Mouse (Mus musculus) left cerebral cortex, adult 18-20 months (tissue): Measurements from ENCODE around the gene Pip4k2a. TPM values are rescaled to one million over a fixed set of nuclear protein-coding genes. Genes with fewer than 3 reads are reported as not detected.

Experiments
- DNase-seq, 2 experiments: peaks; one replicate each; pipeline ENCODE4 v3.0.0; 2021 to 2022; ENCODE audit warnings: low spot score in 2 of 2, mixed read lengths in 1 of 2
- total RNA-seq, 2 experiments: library from RNA; stranded (reverse); gene quantifications; 2 replicates each; pipeline ENCODE4 v1.2.3; 2021

The Pip4k2a gene
- total RNA-seq, 2 experiments from 2014 or later, result 55.5 to 56.2 TPM

- DNase-seq, result no peak
These were observed 14.4 kb downstream of the Pip4k2a start for GRCm38 (mm10) chr2:18983546-18983945.

- no peak for DNase-seq
These were observed 15.3 kb downstream of the Pip4k2a start for GRCm38 (mm10) chr2:18982581-18982980.

- no peak for DNase-seq
These were observed 18.3 kb downstream of the Pip4k2a start for GRCm38 (mm10) chr2:18979675-18980074.

GRCm38 (mm10) chr2:18979046-18979445 lies 18.9 kb downstream of the Pip4k2a start:
- no peak for DNase-seq

GRCm38 (mm10) chr2:18977201-18977805 lies 20.6 kb downstream of the Pip4k2a start:
- no peak for DNase-seq

GRCm38 (mm10) chr2:18976175-18976574 lies 21.8 kb downstream of the Pip4k2a start:
- no peak for DNase-seq

- no peak for DNase-seq
These were observed 22.9 kb downstream of the Pip4k2a start for GRCm38 (mm10) chr2:18974882-18975645.

- DNase-seq, result no peak
These were observed 26.4 kb downstream of the Pip4k2a start for GRCm38 (mm10) chr2:18971564-18971963.

- no peak for DNase-seq
These were observed 27.5 kb downstream of the Pip4k2a start for GRCm38 (mm10) chr2:18970461-18970860.

GRCm38 (mm10) chr2:18969066-18969681 lies 28.8 kb downstream of the Pip4k2a start:
- DNase-seq, result no peak

GRCm38 (mm10) chr2:18967451-18968063 lies 30.4 kb downstream of the Pip4k2a start:
- DNase-seq, result no peak

- no peak for DNase-seq
These were observed 31.4 kb downstream of the Pip4k2a start for GRCm38 (mm10) chr2:18966566-18966965.

GRCm38 (mm10) chr2:18965950-18966349 lies 32.0 kb downstream of the Pip4k2a start:
- no peak for DNase-seq

GRCm38 (mm10) chr2:18965108-18965507 lies 32.8 kb downstream of the Pip4k2a start:
- DNase-seq, result no peak

- DNase-seq, result no peak
These were observed 34.5 kb downstream of the Pip4k2a start for GRCm38 (mm10) chr2:18963286-18964040.

GRCm38 (mm10) chr2:18962502-18962901 lies 35.4 kb downstream of the Pip4k2a start:
- DNase-seq, result no peak

GRCm38 (mm10) chr2:18960376-18960973 lies 37.5 kb downstream of the Pip4k2a start:
- DNase-seq, result no peak

GRCm38 (mm10) chr2:18959558-18959957 lies 38.4 kb downstream of the Pip4k2a start:
- DNase-seq, result no peak

GRCm38 (mm10) chr2:18959008-18959407 lies 38.9 kb downstream of the Pip4k2a start:
- no peak for DNase-seq

- DNase-seq, result no peak
These were observed 39.4 kb downstream of the Pip4k2a start for GRCm38 (mm10) chr2:18958501-18958900.

GRCm38 (mm10) chr2:18958044-18958443 lies 39.9 kb downstream of the Pip4k2a start:
- DNase-seq, result no peak
